In the genomic region with DNA sequence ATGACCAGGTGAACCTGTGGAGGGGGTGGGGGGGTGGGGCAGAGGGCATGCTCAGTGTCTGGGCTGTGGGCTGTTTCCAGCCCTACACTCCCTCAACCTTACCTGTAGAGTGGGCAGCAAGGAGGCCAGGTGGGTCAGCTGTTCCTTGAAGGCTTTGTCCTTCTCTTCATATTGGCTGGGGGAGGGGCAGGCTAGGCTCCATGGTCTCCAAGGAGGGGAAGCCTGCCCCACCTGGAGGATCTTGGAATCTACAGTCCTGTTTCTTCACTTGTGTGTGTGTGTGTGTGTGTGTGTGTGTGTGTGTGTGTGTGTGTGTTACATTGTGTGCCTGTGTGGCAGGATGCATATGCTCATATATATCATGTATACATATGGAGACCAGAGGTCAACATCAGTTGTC, we compare ENCODE assay signal across 10 mouse cellular contexts. TPM values are rescaled to one million over a fixed set of nuclear protein-coding genes. Genes with fewer than 3 reads are reported as not detected.
DNase-seq lines count a peak whose midpoint lies in the region; ATAC-seq lines count a peak whose summit lies in the region.
"Had no signal": no experiment of that assay in that cellular context is flagged by ENCODE, and none has a peak within 500 bp of the region (broad histone marks: within the 10 kb centered on the region; RNA-seq: fewer than 3 reads in every experiment).

No protein-coding gene starts in this region.

- no peak overlapping the region for H3K4me2 ChIP-seq in limb, embryonic 11.5 days (ENCODE audit: low read depth, severe bottlenecking)
- H3K4me2 ChIP-seq in forebrain, embryonic 16.5 days (ENCODE audit: low read length) = no peak overlapping the region
- H3K4me2 ChIP-seq in midbrain, embryonic 15.5 days = peak overlapping the region; percentile 60

- H3K36me3 ChIP-seq in limb, embryonic 11.5 days (ENCODE audit: control insufficient read depth, insufficient read depth, low read length) = no peaks in the 10 kb centered on the region; the same call in 1 of the 2 replicates
- peaks cover 3% of the 10 kb centered on the region; the same call in 1 of the 2 replicates for H3K36me3 ChIP-seq in limb, embryonic 10.5 days
- H3K36me3 ChIP-seq in forebrain, embryonic 16.5 days (ENCODE audit: control insufficient read depth, insufficient read depth) = no peaks in the 10 kb centered on the region
- H3K36me3 ChIP-seq in midbrain, embryonic 15.5 days (replicated peaks) = no peaks in the 10 kb centered on the region

- no peak overlapping the region for H3K27ac ChIP-seq in limb, embryonic 11.5 days (replicated peaks; ENCODE audit: low read depth, low read length)
- H3K27ac ChIP-seq in limb, embryonic 10.5 days = no peak overlapping the region
- no peak overlapping the region for H3K27ac ChIP-seq in forebrain, embryonic 16.5 days (ENCODE audit: low read length)
- no peak overlapping the region for H3K27ac ChIP-seq in midbrain, embryonic 15.5 days

- ATAC-seq in limb, embryonic 11.5 days (ENCODE audit: insufficient number of reproducible peaks, low FRiP score, low TSS enrichment, low read depth) = no peak
- no peak for ATAC-seq in forebrain, embryonic 16.5 days
- peak; percentile 49 for ATAC-seq in midbrain, embryonic 15.5 days (replicated peaks)

- H3K9ac ChIP-seq in limb, embryonic 11.5 days (ENCODE audit: low read length) = no peak overlapping the region
- H3K9ac ChIP-seq in forebrain, embryonic 16.5 days (replicated peaks; ENCODE audit: low read depth, low read length) = no peak overlapping the region
- H3K9ac ChIP-seq in midbrain, embryonic 15.5 days = no peak overlapping the region

- peak; percentile 54 for DNase-seq in limb, embryonic 11.5 days (ENCODE audit: low spot score)
- DNase-seq in limb, embryonic 10.5 days (ENCODE audit: low spot score) = no peak
- DNase-seq in brain, adult 2 months (ENCODE audit: low read depth, low spot score) = peak; percentile 64
- DNase-seq in layer of hippocampus, adult 8-10 months (ENCODE audit: low spot score in 2 of 2) = no peak
- DNase-seq in layer of hippocampus, adult 9-11 months = no peak
- DNase-seq in gastrocnemius, postnatal 4 days (ENCODE audit: low spot score in 2 of 2) = no peak

- peaks cover 21% of the 10 kb centered on the region; the same call in 1 of the 2 replicates for H3K4me1 ChIP-seq in limb, embryonic 11.5 days (ENCODE audit: control insufficient read depth, insufficient read depth, low read length)
- H3K4me1 ChIP-seq in limb, embryonic 10.5 days = peaks cover 48% of the 10 kb centered on the region
- peaks cover 16% of the 10 kb centered on the region for H3K4me1 ChIP-seq in forebrain, embryonic 16.5 days (replicated peaks; ENCODE audit: control insufficient read depth, insufficient read depth, low read length)
- peaks cover 31% of the 10 kb centered on the region for H3K4me1 ChIP-seq in midbrain, embryonic 15.5 days

- no peak overlapping the region for H3K4me3 ChIP-seq in limb, embryonic 11.5 days (ENCODE audit: low read depth, low read length)
- no peak overlapping the region for H3K4me3 ChIP-seq in limb, embryonic 10.5 days
- peak overlapping the region; percentile 37 for H3K4me3 ChIP-seq in forebrain, embryonic 16.5 days (replicated peaks; ENCODE audit: low read length)
- peak overlapping the region; percentile 37 for H3K4me3 ChIP-seq in midbrain, embryonic 15.5 days

- no peaks in the 10 kb centered on the region for H3K9me3 ChIP-seq in limb, embryonic 11.5 days (ENCODE audit: control insufficient read depth, low read length)
- H3K9me3 ChIP-seq in limb, embryonic 10.5 days (replicated peaks) = no peaks in the 10 kb centered on the region
- no peaks in the 10 kb centered on the region for H3K9me3 ChIP-seq in forebrain, embryonic 16.5 days (ENCODE audit: control insufficient read depth, low read length)
- H3K9me3 ChIP-seq in midbrain, embryonic 15.5 days = no peaks in the 10 kb centered on the region

- H3K27me3 ChIP-seq in limb, embryonic 11.5 days (ENCODE audit: control insufficient read depth, insufficient read depth, low read length) = peaks cover 70% of the 10 kb centered on the region
- H3K27me3 ChIP-seq in limb, embryonic 10.5 days (ENCODE audit: low read depth, poor library complexity, severe bottlenecking) = peaks cover 100% of the 10 kb centered on the region
- H3K27me3 ChIP-seq in forebrain, embryonic 16.5 days (replicated peaks; ENCODE audit: control insufficient read depth, insufficient read depth, low read length) = peaks cover 71% of the 10 kb centered on the region
- H3K27me3 ChIP-seq in midbrain, embryonic 15.5 days (replicated peaks) = peaks cover 77% of the 10 kb centered on the region

RNA-seq across cellular contexts. Expression of a gene that starts 4.9 kb away (rescaled TPM):
- polyA plus RNA-seq in limb, embryonic 11.5 days (2014; fragmentation: Nextera tagmentation; extraction: Ambion mirVana) = 0.19 and 0.92 TPM in 2 replicates
- polyA plus RNA-seq in limb, embryonic 10.5 days (2016; fragmentation: Nextera tagmentation; extraction: Ambion mirVana) = 0.70 and 1.1 TPM in 2 replicates
- polyA plus RNA-seq in forebrain, embryonic 16.5 days (2015; fragmentation: Nextera tagmentation; extraction: Ambion mirVana) = 2.4 and 4.0 TPM in 2 replicates
- polyA plus RNA-seq in midbrain, embryonic 15.5 days (2015; fragmentation: Nextera tagmentation; extraction: Ambion mirVana) = 8.0 and 8.6 TPM in 2 replicates
- 10 to 100 TPM; 11.3 to 16.5 (median 13.8) TPM for total RNA-seq in layer of hippocampus, adult 8-10 months (2022)
- under 1 TPM in 1 of 2 experiments, not detected in 1; 0.32 TPM for total RNA-seq in gastrocnemius, postnatal 4 days (2021)
- total RNA-seq: neutrophil, adult 5-6 weeks had no signal

RNA-seq across cellular contexts. Expression of a gene that starts 11.6 kb away (rescaled TPM):
- polyA plus RNA-seq in limb, embryonic 11.5 days (2014; fragmentation: Nextera tagmentation; extraction: Ambion mirVana) = 453 and 467 TPM in 2 replicates
- polyA plus RNA-seq in limb, embryonic 10.5 days (2016; fragmentation: Nextera tagmentation; extraction: Ambion mirVana) = 352 and 417 TPM in 2 replicates
- polyA plus RNA-seq in forebrain, embryonic 16.5 days (2015; fragmentation: Nextera tagmentation; extraction: Ambion mirVana) = 173 and 196 TPM in 2 replicates
- 127 and 133 TPM in 2 replicates for polyA plus RNA-seq in midbrain, embryonic 15.5 days (2015; fragmentation: Nextera tagmentation; extraction: Ambion mirVana)
- 100 to 1,000 TPM; 161 to 249 (median 201) TPM for total RNA-seq in layer of hippocampus, adult 8-10 months (2022)
- total RNA-seq in gastrocnemius, postnatal 4 days (2021) = 100 to 1,000 TPM; 405 to 428 TPM

RNA-seq across cellular contexts. Expression of a gene that starts 16.9 kb away (rescaled TPM):
- 28.3 and 29.9 TPM in 2 replicates for polyA plus RNA-seq in limb, embryonic 11.5 days (2014; fragmentation: Nextera tagmentation; extraction: Ambion mirVana)
- polyA plus RNA-seq in limb, embryonic 10.5 days (2016; fragmentation: Nextera tagmentation; extraction: Ambion mirVana) = 31.4 and 33.9 TPM in 2 replicates
- 20.7 and 21.3 TPM in 2 replicates for polyA plus RNA-seq in forebrain, embryonic 16.5 days (2015; fragmentation: Nextera tagmentation; extraction: Ambion mirVana)
- 20.4 and 24.5 TPM in 2 replicates for polyA plus RNA-seq in midbrain, embryonic 15.5 days (2015; fragmentation: Nextera tagmentation; extraction: Ambion mirVana)
- 10 to 100 TPM; 38.0 to 52.1 (median 47.0) TPM for total RNA-seq in layer of hippocampus, adult 8-10 months (2022)
- 10 to 100 TPM; 21.3 to 26.0 TPM for total RNA-seq in gastrocnemius, postnatal 4 days (2021)

RNA-seq across cellular contexts. Expression of a gene that starts 22.5 kb away (rescaled TPM):
- not detected in 2 replicates for polyA plus RNA-seq in limb, embryonic 11.5 days (2014; fragmentation: Nextera tagmentation; extraction: Ambion mirVana)
- polyA plus RNA-seq in limb, embryonic 10.5 days (2016; fragmentation: Nextera tagmentation; extraction: Ambion mirVana) = not detected in 2 replicates
- polyA plus RNA-seq in forebrain, embryonic 16.5 days (2015; fragmentation: Nextera tagmentation; extraction: Ambion mirVana) = not detected in 2 replicates
- 0.67 and 0.69 TPM in 2 replicates for polyA plus RNA-seq in midbrain, embryonic 15.5 days (2015; fragmentation: Nextera tagmentation; extraction: Ambion mirVana)
- not detected for total RNA-seq in layer of hippocampus, adult 8-10 months (2022)
- total RNA-seq in gastrocnemius, postnatal 4 days (2021) = not detected
- total RNA-seq: hematopoietic stem cell, adult 5-6 weeks; neutrophil, adult 5-6 weeks had no signal

RNA-seq across cellular contexts. Expression of a gene that starts 24.5 kb away (rescaled TPM):
- 0.05 TPM in 1 of 2 replicates, not detected in the other for polyA plus RNA-seq in limb, embryonic 11.5 days (2014; fragmentation: Nextera tagmentation; extraction: Ambion mirVana)
- 0.01 and 0.03 TPM in 2 replicates for polyA plus RNA-seq in limb, embryonic 10.5 days (2016; fragmentation: Nextera tagmentation; extraction: Ambion mirVana)
- polyA plus RNA-seq in forebrain, embryonic 16.5 days (2015; fragmentation: Nextera tagmentation; extraction: Ambion mirVana) = 26.4 and 33.5 TPM in 2 replicates
- 57.0 and 65.0 TPM in 2 replicates for polyA plus RNA-seq in midbrain, embryonic 15.5 days (2015; fragmentation: Nextera tagmentation; extraction: Ambion mirVana)
- 100 to 1,000 TPM; 123 to 147 (median 134) TPM for total RNA-seq in layer of hippocampus, adult 8-10 months (2022)
- total RNA-seq in gastrocnemius, postnatal 4 days (2021) = under 1 TPM; 0.18 to 0.27 TPM

Comparison
In these comparisons a context has a peak if more than half of its experiments do, and no peak if none do; other contexts are left out.
1. DNase-seq: peak in limb, embryonic 11.5 days (single experiment) and brain, adult 2 months (single experiment); none in limb, embryonic 10.5 days (single experiment), layer of hippocampus, adult 8-10 months (0 of 2), layer of hippocampus, adult 9-11 months (single experiment) and gastrocnemius, postnatal 4 days (0 of 2).
2. H3K4me3 ChIP-seq: peak in forebrain, embryonic 16.5 days (single experiment) and midbrain, embryonic 15.5 days (single experiment); none in limb, embryonic 11.5 days (single experiment) and limb, embryonic 10.5 days (single experiment).